Mouse (Mus musculus) bone marrow, adult 2 months (tissue): ENCODE data around the gene Gm17651.

Experiments
- CTCF ChIP-seq: fragments of 200-500 bp; IDR thresholded peaks from 2 replicates; pipeline ENCODE4 v1.5.1; 2011; ENCODE audit warnings: low read length, control low read depth; ENCODE audit not compliant: control insufficient read depth, insufficient read depth
- POLR2A ChIP-seq: fragments of 200-500 bp; IDR thresholded peaks from 2 replicates; pipeline ENCODE4 v1.6.1; 2011; ENCODE audit warnings: low read depth, mild to moderate bottlenecking, control low read depth, low read length, borderline replicate concordance; ENCODE audit not compliant: control insufficient read depth

GRCm38 (mm10) chr3:97629941-97630340 lies 44.6 kb downstream of the Gm17651 start:
- no peak for TF ChIP-seq POLR2A
- TF ChIP-seq CTCF: no peak
